Mouse (Mus musculus) limb, embryonic 14.5 days (tissue): ENCODE data around the gene Gm17349. TPM values are rescaled to one million over a fixed set of nuclear protein-coding genes. Genes with fewer than 3 reads are reported as not detected.

Experiments
- ATAC-seq: fragments of 200-750 bp; cut with Nextera tagmentation; 2 replicates; pipeline ENCODE4 v1.8.0; 2017; ENCODE audit warnings: low read depth, moderate number of reproducible peaks, moderate TSS enrichment; ENCODE audit not compliant: low FRiP score
- DNase-seq: peaks from one replicate; pipeline ENCODE4 v3.0.0-alpha.2; 2015; ENCODE audit warnings: low spot score
- H3K27ac ChIP-seq: fragments of 300-500 bp; sonication (generic); replicated peaks from 2 replicates; pipeline ENCODE4 v1.5.1; 2014; ENCODE audit warnings: low read depth, mild to moderate bottlenecking, low read length, moderate library complexity, mixed read lengths
- H3K27me3 ChIP-seq: fragments of 300-500 bp; sonication (generic); 2 replicates; pipeline ENCODE4 v1.6.1; 2014; ENCODE audit warnings: low read length, mixed read lengths; ENCODE audit not compliant: control insufficient read depth, insufficient read depth
- H3K36me3 ChIP-seq: fragments of 300-500 bp; sonication (generic); 2 replicates; pipeline ENCODE4 v1.6.1; 2014; ENCODE audit warnings: mild to moderate bottlenecking, low read length, moderate library complexity, mixed read lengths; ENCODE audit not compliant: control insufficient read depth, insufficient read depth
- H3K4me1 ChIP-seq: fragments of 300-500 bp; sonication (generic); 2 replicates; pipeline ENCODE4 v1.6.1; 2014; ENCODE audit warnings: antibody characterized with exemption, low read length, mixed read lengths; ENCODE audit not compliant: control insufficient read depth, insufficient read depth
- H3K4me2 ChIP-seq: fragments of 300-500 bp; sonication (generic); replicated peaks from 2 replicates; pipeline ENCODE4 v1.6.1; 2014; ENCODE audit warnings: low read depth, mild to moderate bottlenecking, low read length, moderate library complexity; ENCODE audit not compliant: severe bottlenecking
- H3K4me3 ChIP-seq: fragments of 300-500 bp; sonication (generic); replicated peaks from 2 replicates; pipeline ENCODE4 v1.5.1; 2014; ENCODE audit warnings: low read length
- H3K9ac ChIP-seq: fragments of 300-500 bp; sonication (generic); 2 replicates; pipeline ENCODE4 v1.6.1; 2014; ENCODE audit warnings: mild to moderate bottlenecking, low read depth, low read length, moderate library complexity; ENCODE audit not compliant: severe bottlenecking
- H3K9me3 ChIP-seq: fragments of 300-500 bp; sonication (generic); 2 replicates; pipeline ENCODE4 v1.6.1; 2016; ENCODE audit warnings: low read length; ENCODE audit not compliant: control insufficient read depth
- POLR2A ChIP-seq: fragments of 200-500 bp; IDR thresholded peaks from 2 replicates; pipeline ENCODE4 v1.8.0; 2012; ENCODE audit warnings: inconsistent platforms, mild to moderate bottlenecking, moderate library complexity, borderline replicate concordance; ENCODE audit not compliant: insufficient read depth, insufficient read length; ENCODE audit errors: extremely low read depth
- WGBS: fragments of 180-500 bp; shearing (Covaris S2); extraction: QIAGEN DNeasy Blood & Tissue Kit; methylation state at CpG from one replicate; pipeline ENCODE4 v1.1.7; 2014; 5-methylcytosine and 5-hydroxymethylcytosine counted together
- polyA plus RNA-seq, 2 experiments: library from polyadenylated mRNA; depleted of rRNA in 1 of 2; stranded (reverse) in 1 of 2; unstranded in 1 of 2; fragments of >200 nt; fragmentation: Nextera tagmentation in 1 of 2; extraction: Ambion mirVana in 1 of 2; gene quantifications; 2 replicates each; pipeline versions ENCODE4 v1.2.1 to v1.2.3; 2012 to 2014

Gene Gm17349
- polyA plus RNA-seq, 2 experiments: 0.63 TPM; not detected in 1

GRCm38 (mm10) chr15:99670154-99670821 lies 35.0 kb downstream of the Gm17349 start, which contains the start of gene Asic1:
TSS of gene Asic1 (plus strand) at chr15:99670368.
- Histone ChIP-seq H3K36me3 (no peaks in the 10 kb centered on the region), H3K4me2 (peak within 1 kb of the TSS; percentile 99), H3K27me3 (peaks cover 54% of the 10 kb centered on the region), H3K4me1 (0 out of 2 replicates have a peak, but pooled peaks cover under 1% of the 10 kb centered on the region), H3K9me3 (no peaks in the 10 kb centered on the region), H3K9ac (peak within 1 kb of the TSS; percentile 57), H3K27ac (no peak within 1 kb of the TSS), H3K4me3 (peak within 1 kb of the TSS; percentile 57)
- ATAC-seq (peak; percentile 65), DNase-seq (peak; percentile 56)
- no peak for TF ChIP-seq POLR2A
- 0% methylated on average over 2 of the region's 74 CpGs for WGBS

- ATAC-seq (no peak), DNase-seq (no peak)
- peaks cover 61% of the 10 kb centered on the region for H3K27me3 ChIP-seq
- H3K9me3 ChIP-seq: no peaks in the 10 kb centered on the region
- no peak overlapping the region for H3K4me3 ChIP-seq
- no peak overlapping the region for H3K4me2 ChIP-seq
- no peak for TF ChIP-seq POLR2A
- H3K27ac ChIP-seq: no peak overlapping the region
- peaks cover 9% of the 10 kb centered on the region; the same call in 1 of the 2 replicates for H3K4me1 ChIP-seq
- no peaks in the 10 kb centered on the region for H3K36me3 ChIP-seq
- WGBS: 13% methylated on average over 1 of the region's 1 CpGs
- no peak overlapping the region for H3K9ac ChIP-seq
These were observed 35.9 kb downstream of the Gm17349 start for GRCm38 (mm10) chr15:99669392-99669791.

GRCm38 (mm10) chr15:99668881-99669280 lies 36.4 kb downstream of the Gm17349 start:
- peak; percentile 83 for DNase-seq
- peaks cover 61% of the 10 kb centered on the region for H3K27me3 ChIP-seq
- no peak overlapping the region for H3K27ac ChIP-seq
- no peak overlapping the region for H3K9ac ChIP-seq
- no peak overlapping the region for H3K4me3 ChIP-seq
- H3K4me2 ChIP-seq: no peak overlapping the region
- peaks cover 11% of the 10 kb centered on the region for H3K4me1 ChIP-seq
- WGBS: 1% methylated on average over 12 of the region's 12 CpGs
- H3K9me3 ChIP-seq: no peaks in the 10 kb centered on the region
- H3K36me3 ChIP-seq: no peaks in the 10 kb centered on the region
- ATAC-seq: no peak
- TF ChIP-seq POLR2A: no peak

GRCm38 (mm10) chr15:99667544-99667943 lies 37.7 kb downstream of the Gm17349 start:
- no peak for ATAC-seq
- no peak overlapping the region for H3K9ac ChIP-seq
- peaks cover 11% of the 10 kb centered on the region for H3K4me1 ChIP-seq
- H3K4me3 ChIP-seq: no peak overlapping the region
- WGBS: 97% methylated on average over 2 of the region's 2 CpGs
- DNase-seq: no peak
- no peaks in the 10 kb centered on the region for H3K9me3 ChIP-seq
- no peak for TF ChIP-seq POLR2A
- no peak overlapping the region for H3K27ac ChIP-seq
- peaks cover 61% of the 10 kb centered on the region for H3K27me3 ChIP-seq
- H3K4me2 ChIP-seq: no peak overlapping the region
- H3K36me3 ChIP-seq: no peaks in the 10 kb centered on the region

GRCm38 (mm10) chr15:99664600-99665451 lies 40.5 kb downstream of the Gm17349 start:
- peak; percentile 52 for DNase-seq
- H3K4me3 ChIP-seq: peak overlapping the region; percentile 44
- peaks cover 11% of the 10 kb centered on the region for H3K4me1 ChIP-seq
- H3K27ac ChIP-seq: no peak overlapping the region
- peaks cover 33% of the 10 kb centered on the region for H3K27me3 ChIP-seq
- no peaks in the 10 kb centered on the region for H3K36me3 ChIP-seq
- 2% methylated on average over 49 of the region's 52 CpGs for WGBS
- peak overlapping the region; percentile 52 for H3K9ac ChIP-seq
- peak overlapping the region; percentile 88 for H3K4me2 ChIP-seq
- H3K9me3 ChIP-seq: no peaks in the 10 kb centered on the region
- no peak for TF ChIP-seq POLR2A
- ATAC-seq: peak; percentile 45; the same call in 1 of the 2 replicates
